In the genomic region with DNA sequence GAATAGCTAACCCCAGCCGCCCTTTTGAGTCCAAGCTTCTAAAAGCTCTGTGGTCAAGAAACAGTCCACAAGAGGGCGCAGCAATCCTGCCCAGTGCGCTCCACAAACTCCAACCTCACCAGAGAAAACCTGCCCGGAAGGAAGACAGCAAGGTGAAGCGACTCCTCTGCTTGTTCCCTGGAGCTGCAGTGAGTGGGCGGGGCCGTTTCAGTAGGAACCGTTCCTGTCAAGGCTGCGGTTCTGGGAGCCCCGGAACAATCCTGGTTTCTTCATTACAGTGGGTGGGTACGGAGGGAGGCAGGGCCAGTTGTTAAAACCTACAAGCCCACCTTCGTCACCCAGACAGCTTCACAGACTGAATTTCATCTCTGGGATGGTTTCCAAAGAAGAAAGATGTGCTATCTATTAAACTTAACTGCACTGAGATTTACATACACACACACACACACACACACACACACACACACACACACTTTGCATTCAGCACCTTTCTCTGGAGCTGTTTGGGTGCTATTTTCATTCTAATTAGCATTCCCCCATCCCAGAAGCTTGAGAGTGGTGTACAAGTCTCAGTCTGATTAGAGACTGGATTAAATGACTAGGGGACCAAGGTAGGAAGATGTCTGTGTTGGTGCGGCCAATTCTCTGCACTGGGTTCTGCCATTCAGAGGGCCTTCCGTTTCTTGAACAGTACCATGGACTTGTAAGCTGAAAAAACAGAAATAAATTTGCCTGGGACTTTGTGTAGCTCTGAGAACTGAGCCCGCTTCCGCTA, we compare ENCODE assay signal across 7 mouse cellular contexts.
DNase-seq lines count a peak whose midpoint lies in the region; ATAC-seq lines count a peak whose summit lies in the region.

No protein-coding gene starts in this region.

- DNase-seq in adrenal gland, postnatal 36 days = peak; percentile 81 to 85
- DNase-seq in heart, adult 9 months (ENCODE audit: low spot score in 2 of 2) = peak; percentile 78 to 88
- peak; percentile 92 for DNase-seq in kidney, adult 9 months
- peak; percentile 12 to 67 for DNase-seq in spleen, postnatal 10 days (ENCODE audit: low spot score in 2 of 2)

- WGBS in embryonic facial prominence, embryonic 13.5 days = 16% methylated on average over 16 of the region's 16 CpGs
- 24% methylated on average over 16 of the region's 16 CpGs for WGBS in limb, embryonic 13.5 days
- WGBS in midbrain, embryonic 16.5 days = 23% methylated on average over 16 of the region's 16 CpGs

- no peak for ATAC-seq in embryonic facial prominence, embryonic 13.5 days (ENCODE audit: insufficient number of reproducible peaks, insufficient read depth, low FRiP score, low TSS enrichment, low read depth)
- peak; percentile 26; the same call in 1 of the 2 replicates for ATAC-seq in limb, embryonic 13.5 days (ENCODE audit: low FRiP score, low read depth)
- ATAC-seq in midbrain, embryonic 16.5 days = peak; percentile 82

- peaks cover 20% of the 10 kb centered on the region for H3K4me1 ChIP-seq in embryonic facial prominence, embryonic 13.5 days
- H3K4me1 ChIP-seq in limb, embryonic 13.5 days = peaks cover 14% of the 10 kb centered on the region
- H3K4me1 ChIP-seq in midbrain, embryonic 16.5 days (ENCODE audit: control insufficient read depth, insufficient read depth, low read length) = peaks cover 2% of the 10 kb centered on the region; the same call in 1 of the 2 replicates

- no peaks in the 10 kb centered on the region for H3K36me3 ChIP-seq in embryonic facial prominence, embryonic 13.5 days
- no peaks in the 10 kb centered on the region for H3K36me3 ChIP-seq in limb, embryonic 13.5 days
- H3K36me3 ChIP-seq in midbrain, embryonic 16.5 days (ENCODE audit: control insufficient read depth, insufficient read depth, low read length) = no peaks in the 10 kb centered on the region

- peak overlapping the region; percentile 54; the same call in 1 of the 2 replicates for H3K9ac ChIP-seq in embryonic facial prominence, embryonic 13.5 days
- peak overlapping the region; percentile 39; the same call in 1 of the 2 replicates for H3K9ac ChIP-seq in limb, embryonic 13.5 days
- H3K9ac ChIP-seq in midbrain, embryonic 16.5 days (ENCODE audit: low read depth, low read length) = peak overlapping the region; percentile 49; the same call in 1 of the 2 replicates

- H3K27ac ChIP-seq in embryonic facial prominence, embryonic 13.5 days = peak overlapping the region; percentile 81
- peak overlapping the region; percentile 44; the same call in 1 of the 2 replicates for H3K27ac ChIP-seq in limb, embryonic 13.5 days
- peak overlapping the region; percentile 36 for H3K27ac ChIP-seq in midbrain, embryonic 16.5 days (ENCODE audit: low read length)

- peak overlapping the region; percentile 65 for H3K4me2 ChIP-seq in embryonic facial prominence, embryonic 13.5 days
- peak overlapping the region; percentile 67 for H3K4me2 ChIP-seq in limb, embryonic 13.5 days (replicated peaks)
- H3K4me2 ChIP-seq in midbrain, embryonic 16.5 days (ENCODE audit: low read length) = peak overlapping the region; percentile 64

- peak overlapping the region; percentile 37 for H3K4me3 ChIP-seq in embryonic facial prominence, embryonic 13.5 days
- H3K4me3 ChIP-seq in limb, embryonic 13.5 days = peak overlapping the region; percentile 37
- 0 out of 2 replicates have a peak overlapping the region, but pooled peaks have one; percentile 15 for H3K4me3 ChIP-seq in midbrain, embryonic 16.5 days (ENCODE audit: low read depth, low read length)

- no peaks in the 10 kb centered on the region for H3K27me3 ChIP-seq in embryonic facial prominence, embryonic 13.5 days
- no peaks in the 10 kb centered on the region for H3K27me3 ChIP-seq in limb, embryonic 13.5 days
- no peaks in the 10 kb centered on the region for H3K27me3 ChIP-seq in midbrain, embryonic 16.5 days (ENCODE audit: control insufficient read depth, insufficient read depth, low read depth, low read length)

- no peaks in the 10 kb centered on the region for H3K9me3 ChIP-seq in embryonic facial prominence, embryonic 13.5 days
- no peaks in the 10 kb centered on the region for H3K9me3 ChIP-seq in limb, embryonic 13.5 days
- no peaks in the 10 kb centered on the region for H3K9me3 ChIP-seq in midbrain, embryonic 16.5 days (replicated peaks; ENCODE audit: control insufficient read depth, low read length, poor library complexity, severe bottlenecking)

Comparison
In these comparisons a context has a peak if more than half of its experiments do, and no peak if none do; other contexts are left out.
1. DNase-seq: peak in every context shown above with its lines; median percentile 92 in kidney, adult 9 months; 83 in adrenal gland, postnatal 36 days; 83 in heart, adult 9 months; 40 in spleen, postnatal 10 days.